Mouse (Mus musculus) liver, embryonic 12.5 days (tissue): ENCODE data around the gene Lins1. TPM values are rescaled to one million over a fixed set of nuclear protein-coding genes. Genes with fewer than 3 reads are reported as not detected.

Experiments used
- polyA plus RNA-seq: library from polyadenylated mRNA; unstranded; fragments of >200 nt; fragmentation: Nextera tagmentation; extraction: Ambion mirVana; gene quantifications from 2 replicates; pipeline ENCODE4 v1.2.1, GENCODE M21; 2016

The Lins1 gene
- polyA plus RNA-seq, 1 experiment from 2014 or later: 7.7 TPM

Other genes with a start within 250 kb of the Lins1 start
- gene Asb7, start 293 bp upstream of the Lins1 start, polyA plus RNA-seq: 6.5 and 6.8 TPM in 2 replicates
- 0.11 and 0.14 TPM in 2 replicates for gene Cers3, start 53.6 kb downstream of the Lins1 start, polyA plus RNA-seq
- 0.73 and 1.0 TPM in 2 replicates for gene Adamts17, start 149.8 kb downstream of the Lins1 start, polyA plus RNA-seq